ENCODE assay signal across 12 mouse cellular contexts in genomic region chr1:21040610-21041326, GRCm38 (mm10). TPM values are rescaled to one million over a fixed set of nuclear protein-coding genes. Genes with fewer than 3 reads are reported as not detected.
A peak's percentile ranks its signal among the peaks of the same experiment; 100 is the strongest.
DNase-seq lines count a peak whose midpoint lies in the region; ATAC-seq and TF ChIP-seq lines count a peak whose summit lies in the region.
"Had no signal": no experiment of that assay in that cellular context is flagged by ENCODE, and none has a peak within 500 bp of the region (broad histone marks: within the 10 kb centered on the region; RNA-seq: fewer than 3 reads in every experiment).

No protein-coding gene starts in this region.

- H3K36me3 ChIP-seq in kidney, embryonic 15.5 days: 0 out of 2 replicates have a peak, but pooled peaks cover 5% of the 10 kb centered on the region
- no peaks in the 10 kb centered on the region for H3K36me3 ChIP-seq in C2C12 (ENCODE audit: control insufficient read depth, insufficient read depth)
- H3K36me3 ChIP-seq in embryonic facial prominence, embryonic 13.5 days: peaks cover 16% of the 10 kb centered on the region; the same call in 1 of the 2 replicates
- H3K36me3 ChIP-seq: liver, embryonic 12.5 days had no signal

- DNase-seq in kidney, adult 9 months: no peak
- no peak for DNase-seq in adipocyte (ENCODE audit: low spot score)
- DNase-seq: adrenal gland, postnatal 14 days; cerebellum, adult 18-20 months had no signal

- 42% methylated on average over 7 of the region's 7 CpGs for WGBS in kidney, embryonic 15.5 days
- WGBS in embryonic facial prominence, embryonic 13.5 days: 50% methylated on average over 7 of the region's 7 CpGs

- peak; percentile 68; the same call in 1 of the 2 replicates for ATAC-seq in kidney, embryonic 15.5 days (replicated peaks; ENCODE audit: low FRiP score)
- no peak; the same call in 1 of the 2 replicates for ATAC-seq in embryonic facial prominence, embryonic 13.5 days (ENCODE audit: insufficient number of reproducible peaks, insufficient read depth, low FRiP score, low TSS enrichment, low read depth)
- ATAC-seq in neutrophil, adult 5-6 weeks (ENCODE audit: extremely low read depth, insufficient number of reproducible peaks, low FRiP score, poor library complexity, severe bottlenecking): peak; percentile 52
- no peak for ATAC-seq in inflammation-experienced regulatory T-cells, adult 6 months
- ATAC-seq: hindbrain, postnatal 0 days; liver, embryonic 12.5 days had no signal

- H3K27ac ChIP-seq in kidney, embryonic 15.5 days: no peak overlapping the region
- H3K27ac ChIP-seq in embryonic facial prominence, embryonic 13.5 days: peak overlapping the region; percentile 76
- H3K27ac ChIP-seq: hindbrain, postnatal 0 days; liver, embryonic 12.5 days had no signal

- no peak overlapping the region for H3ac ChIP-seq in C2C12 (ENCODE audit: control insufficient read depth, insufficient read length, low read depth)

- no peaks in the 10 kb centered on the region for H3K27me3 ChIP-seq in kidney, embryonic 15.5 days
- no peaks in the 10 kb centered on the region for H3K27me3 ChIP-seq in C2C12 (ENCODE audit: control insufficient read depth, insufficient read depth, insufficient read length)
- H3K27me3 ChIP-seq in embryonic facial prominence, embryonic 13.5 days: no peaks in the 10 kb centered on the region
- H3K27me3 ChIP-seq: liver, embryonic 12.5 days had no signal

- H3K4me1 ChIP-seq in kidney, embryonic 15.5 days: peaks cover 17% of the 10 kb centered on the region; the same call in 1 of the 2 replicates
- peaks cover 28% of the 10 kb centered on the region for H3K4me1 ChIP-seq in embryonic facial prominence, embryonic 13.5 days

- H3K4me2 ChIP-seq in kidney, embryonic 15.5 days: no peak overlapping the region
- no peak overlapping the region; the same call in 1 of the 2 replicates for H3K4me2 ChIP-seq in embryonic facial prominence, embryonic 13.5 days
- H3K4me2 ChIP-seq: liver, embryonic 12.5 days had no signal

- no peak overlapping the region for H3K9ac ChIP-seq in kidney, embryonic 15.5 days
- no peak overlapping the region for H3K9ac ChIP-seq in embryonic facial prominence, embryonic 13.5 days
- H3K9ac ChIP-seq: liver, embryonic 12.5 days had no signal

- no peak overlapping the region for H3K4me3 ChIP-seq in kidney, embryonic 15.5 days (replicated peaks)
- no peak overlapping the region for H3K4me3 ChIP-seq in C2C12 (ENCODE audit: insufficient read depth, poor library complexity, severe bottlenecking)
- no peak overlapping the region for H3K4me3 ChIP-seq in embryonic facial prominence, embryonic 13.5 days
- H3K4me3 ChIP-seq: erythroblast, embryonic 14.5 days; liver, embryonic 12.5 days had no signal

- H3K79me3 ChIP-seq in C2C12 (ENCODE audit: low read depth): no peaks in the 10 kb centered on the region

- H3K9me3 ChIP-seq in kidney, embryonic 15.5 days (replicated peaks): no peaks in the 10 kb centered on the region
- H3K9me3 ChIP-seq in embryonic facial prominence, embryonic 13.5 days: no peaks in the 10 kb centered on the region
- H3K9me3 ChIP-seq: liver, embryonic 12.5 days had no signal

- H3K79me2 ChIP-seq in C2C12 (ENCODE audit: control insufficient read depth, insufficient read depth): peaks cover 5% of the 10 kb centered on the region

- TF ChIP-seq CTCF in C2C12 (IDR thresholded peaks at IDR 0.05; ENCODE audit: control insufficient read depth, insufficient read depth, insufficient read length): no peak

TF ChIP-seq in C2C12, 6 proteins besides CTCF, POLR2A, EP300 and RAD21:
- no peak for TF ChIP-seq MAX (IDR thresholded peaks at IDR 0.05)
- TF ChIP-seq MYOG (IDR thresholded peaks at IDR 0.05; ENCODE audit: control insufficient read depth, extremely low read depth, insufficient read length): no peak
- peak; percentile 79 for TF ChIP-seq MYOD1 (IDR thresholded peaks at IDR 0.05; ENCODE audit: control insufficient read depth, insufficient read length, low read depth)
- TF ChIP-seq CEBPB (IDR thresholded peaks at IDR 0.05; ENCODE audit: low read depth): no peak

RNA-seq across cellular contexts. Expression of gene Tram2, which starts 38.3 kb away (rescaled TPM):
- 8.6 and 9.4 TPM in 2 replicates for polyA plus RNA-seq in kidney, embryonic 15.5 days (2015; fragmentation: Nextera tagmentation; extraction: Ambion mirVana)
- polyA plus RNA-seq in C2C12 (2012; fragmentation: generic; extraction: Trizol): 3.4 TPM
- 9.1 and 11.2 TPM in 2 replicates for polyA plus RNA-seq in embryonic facial prominence, embryonic 13.5 days (2015; fragmentation: Nextera tagmentation; extraction: Ambion mirVana)
- 3.3 and 4.9 TPM in 2 replicates for total RNA-seq in neutrophil, adult 5-6 weeks (2017)
- polyA plus RNA-seq in inflammation-experienced regulatory T-cells, adult 6 months (2017; shearing (Covaris generic)): 1 to 10 TPM; 6.7 to 8.0 (median 7.0) TPM
- polyA plus RNA-seq: erythroblast, embryonic 14.5 days had no signal

Comparison
In these comparisons a context has a peak if more than half of its experiments do, and no peak if none do; other contexts are left out.
1. ATAC-seq: peak in kidney, embryonic 15.5 days (single experiment) and neutrophil, adult 5-6 weeks (single experiment); none in embryonic facial prominence, embryonic 13.5 days (single experiment) and inflammation-experienced regulatory T-cells, adult 6 months (single experiment).